Mouse (Mus musculus) forebrain, embryonic 15.5 days (tissue): ENCODE data around the gene Trim9. TPM values are rescaled to one million over a fixed set of nuclear protein-coding genes. Genes with fewer than 3 reads are reported as not detected.
A peak's percentile ranks its signal among the peaks of the same experiment; 100 is the strongest.

Experiments
- ATAC-seq: fragments of 200-750 bp; cut with Nextera tagmentation; replicated peaks from 2 replicates; pipeline ENCODE4 v1.8.0; 2017; ENCODE audit warnings: mild to moderate bottlenecking, moderate TSS enrichment, moderate library complexity
- H3K27ac ChIP-seq: fragments of 300-500 bp; sonication (generic); replicated peaks from 2 replicates; pipeline ENCODE4 v1.5.1; 2015; ENCODE audit warnings: mild to moderate bottlenecking, inconsistent platforms
- H3K27me3 ChIP-seq: fragments of 300-500 bp; sonication (generic); 2 replicates; pipeline ENCODE4 v1.6.1; 2015; ENCODE audit warnings: inconsistent platforms
- H3K36me3 ChIP-seq: fragments of 300-500 bp; sonication (generic); 2 replicates; pipeline ENCODE4 v1.6.1; 2015; ENCODE audit warnings: mild to moderate bottlenecking, inconsistent platforms
- H3K4me1 ChIP-seq: fragments of 300-500 bp; sonication (generic); 2 replicates; pipeline ENCODE4 v1.6.1; 2015; ENCODE audit warnings: inconsistent platforms
- H3K4me2 ChIP-seq: fragments of 300-500 bp; sonication (generic); replicated peaks from 2 replicates; pipeline ENCODE4 v1.6.1; 2015; ENCODE audit warnings: mild to moderate bottlenecking, inconsistent platforms
- H3K4me3 ChIP-seq: fragments of 300-500 bp; sonication (generic); 2 replicates; pipeline ENCODE4 v1.5.1; 2015; ENCODE audit warnings: mild to moderate bottlenecking, inconsistent platforms
- H3K9ac ChIP-seq: fragments of 300-500 bp; sonication (generic); replicated peaks from 2 replicates; pipeline ENCODE4 v1.6.1; 2015; ENCODE audit warnings: mild to moderate bottlenecking, inconsistent platforms
- H3K9me3 ChIP-seq: fragments of 300-500 bp; sonication (generic); 2 replicates; pipeline ENCODE4 v1.6.1; 2016; ENCODE audit warnings: inconsistent platforms
- WGBS: fragments of 180-500 bp; shearing (Covaris S2); methylation state at CpG from one replicate; pipeline ENCODE4 v1.1.7; 2015; ENCODE audit warnings: mixed read lengths; 5-methylcytosine and 5-hydroxymethylcytosine counted together
- polyA plus RNA-seq: library from polyadenylated mRNA; unstranded; fragments of >200 nt; fragmentation: Nextera tagmentation; extraction: Ambion mirVana; gene quantifications from 2 replicates; pipeline ENCODE4 v1.2.1, GENCODE M21; 2015

Gene Trim9
- polyA plus RNA-seq, 1 experiment from 2014 or later, result 51.8 TPM

- H3K27ac ChIP-seq, result peak overlapping the region; percentile 53
- H3K9me3 ChIP-seq, result no peaks in the 10 kb centered on the region
- no peaks in the 10 kb centered on the region for H3K36me3 ChIP-seq
- no peak for ATAC-seq
- H3K4me3 ChIP-seq, result no peak overlapping the region
- no peak overlapping the region for H3K4me2 ChIP-seq
- H3K4me1 ChIP-seq, result peaks cover 24% of the 10 kb centered on the region
- no peaks in the 10 kb centered on the region for H3K27me3 ChIP-seq
- H3K9ac ChIP-seq, result no peak overlapping the region
- WGBS, result 63% methylated on average over 7 of the region's 7 CpGs
Observed at GRCm38 (mm10) chr12:70242550-70242949, 104.9 kb downstream of the Trim9 start.

- WGBS, result 89% methylated on average over 5 of the region's 5 CpGs
- no peak for ATAC-seq
Observed at GRCm38 (mm10) chr12:70239741-70240140, 107.7 kb downstream of the Trim9 start.

GRCm38 (mm10) chr12:70238604-70239003 lies 108.8 kb downstream of the Trim9 start:
- H3K9me3 ChIP-seq, result no peaks in the 10 kb centered on the region
- peaks cover 28% of the 10 kb centered on the region for H3K4me1 ChIP-seq
- no peak overlapping the region for H3K4me3 ChIP-seq
- 18% methylated on average over 8 of the region's 8 CpGs for WGBS
- H3K36me3 ChIP-seq, result no peaks in the 10 kb centered on the region
- peak; percentile 68 for ATAC-seq
- peak overlapping the region; percentile 72 for H3K27ac ChIP-seq
- H3K9ac ChIP-seq, result no peak overlapping the region
- H3K4me2 ChIP-seq, result no peak overlapping the region
- H3K27me3 ChIP-seq, result no peaks in the 10 kb centered on the region

More at GRCm38 (mm10) chr12:70239741-70240140, 107.7 kb downstream of the Trim9 start:
- Histone ChIP-seq H3K9ac (no peak overlapping the region), H3K27me3 (no peaks in the 10 kb centered on the region), H3K4me2 (no peak overlapping the region), H3K27ac (no peak overlapping the region), H3K4me1 (peaks cover 24% of the 10 kb centered on the region), H3K4me3 (no peak overlapping the region), H3K9me3 (no peaks in the 10 kb centered on the region), H3K36me3 (no peaks in the 10 kb centered on the region)

- H3K9me3 ChIP-seq, result no peaks in the 10 kb centered on the region
- H3K4me2 ChIP-seq, result peak overlapping the region; percentile 63
- H3K27ac ChIP-seq, result peak overlapping the region; percentile 68
- H3K27me3 ChIP-seq, result no peaks in the 10 kb centered on the region
- ATAC-seq, result peak; percentile 82
- peaks cover 20% of the 10 kb centered on the region for H3K4me1 ChIP-seq
- H3K9ac ChIP-seq, result peak overlapping the region; percentile 50
- WGBS, result 3% methylated on average over 13 of the region's 13 CpGs
- H3K36me3 ChIP-seq, result no peaks in the 10 kb centered on the region
- peak overlapping the region; percentile 35 for H3K4me3 ChIP-seq
Observed at GRCm38 (mm10) chr12:70234938-70235484, 112.4 kb downstream of the Trim9 start.

DNA sequence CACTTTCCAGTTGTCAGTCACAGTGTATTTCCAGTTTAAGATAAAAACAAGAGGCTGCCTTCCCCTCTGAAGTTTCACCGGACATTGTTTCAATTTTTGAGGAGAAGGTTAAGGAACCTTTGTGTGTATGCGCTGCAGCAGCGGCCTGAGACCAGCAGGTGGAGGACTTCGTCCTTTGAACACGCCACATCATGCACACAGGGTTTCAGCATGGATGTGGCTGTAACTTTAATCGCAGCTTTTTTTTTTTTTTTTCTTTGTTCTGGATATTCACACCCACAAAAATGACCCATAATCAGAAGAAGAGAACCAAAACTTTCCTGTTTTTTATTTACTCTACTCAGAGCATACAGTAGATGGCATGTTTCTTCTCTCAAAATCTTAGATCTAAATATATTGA lies 113.0 kb downstream of the Trim9 start:
- Histone ChIP-seq H3K27me3 (no peaks in the 10 kb centered on the region), H3K9me3 (no peaks in the 10 kb centered on the region), H3K36me3 (no peaks in the 10 kb centered on the region), H3K27ac (no peak overlapping the region; the same call in 1 of the 2 replicates), H3K4me2 (no peak overlapping the region), H3K9ac (no peak overlapping the region), H3K4me1 (peaks cover 20% of the 10 kb centered on the region), H3K4me3 (no peak overlapping the region)
- peak; percentile 78 for ATAC-seq
- 8% methylated on average over 6 of the region's 6 CpGs for WGBS

DNA sequence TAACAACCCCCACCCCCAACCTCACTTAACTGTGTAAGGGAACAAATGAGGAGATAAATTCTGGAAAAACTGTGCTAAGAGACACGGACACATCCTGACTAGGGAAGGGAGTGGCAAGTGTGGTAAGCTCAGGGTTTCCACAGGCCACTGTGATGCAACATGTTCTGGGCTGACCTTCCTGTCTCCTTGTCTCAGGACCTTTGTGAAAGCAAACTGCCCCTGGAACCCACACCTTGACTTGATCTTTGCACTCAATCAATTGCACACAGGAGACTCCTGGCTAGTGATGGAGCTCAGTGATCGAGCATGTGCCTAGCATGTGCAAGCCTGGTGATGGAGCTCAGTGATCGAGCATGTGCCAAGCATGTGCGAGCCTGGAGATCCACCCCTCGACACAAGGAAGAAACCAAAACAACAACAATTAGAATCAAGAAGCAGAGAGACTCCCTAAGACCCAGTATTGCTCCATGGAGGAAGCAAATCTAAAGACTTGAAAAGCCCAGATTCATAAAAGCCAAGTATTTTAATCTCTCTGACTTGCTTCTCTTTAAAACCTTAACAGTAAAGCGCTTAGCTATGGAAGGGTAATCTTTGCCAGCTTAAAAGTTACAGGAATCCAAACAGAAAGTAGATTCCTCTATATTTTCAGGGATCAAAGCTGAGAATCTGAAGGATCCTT lies 113.6 kb downstream of the Trim9 start:
- WGBS, result 84% methylated on average over 6 of the region's 6 CpGs
- no peak overlapping the region; the same call in 1 of the 2 replicates for H3K27ac ChIP-seq
- no peak overlapping the region for H3K4me2 ChIP-seq
- H3K9ac ChIP-seq, result no peak overlapping the region
- no peak overlapping the region for H3K4me3 ChIP-seq
- H3K9me3 ChIP-seq, result no peaks in the 10 kb centered on the region
- H3K27me3 ChIP-seq, result no peaks in the 10 kb centered on the region
- H3K4me1 ChIP-seq, result peaks cover 15% of the 10 kb centered on the region
- no peak for ATAC-seq
- no peaks in the 10 kb centered on the region for H3K36me3 ChIP-seq

- 16% methylated on average over 5 of the region's 5 CpGs for WGBS
- Histone ChIP-seq H3K4me1 (peaks cover 16% of the 10 kb centered on the region), H3K27me3 (no peaks in the 10 kb centered on the region), H3K9ac (no peak overlapping the region), H3K4me3 (no peak overlapping the region), H3K36me3 (no peaks in the 10 kb centered on the region), H3K9me3 (no peaks in the 10 kb centered on the region), H3K4me2 (no peak overlapping the region), H3K27ac (no peak overlapping the region)
- ATAC-seq, result no peak
Observed at GRCm38 (mm10) chr12:70232020-70232544, 115.3 kb downstream of the Trim9 start.

- Histone ChIP-seq H3K9ac (no peak within 1 kb of the TSS), H3K4me3 (no peak within 1 kb of the TSS), H3K9me3 (no peaks in the 10 kb centered on the region), H3K4me1 (peaks cover 20% of the 10 kb centered on the region), H3K4me2 (no peak within 1 kb of the TSS), H3K27me3 (0 out of 2 replicates have a peak, but pooled peaks cover 5% of the 10 kb centered on the region), H3K27ac (no peak within 1 kb of the TSS), H3K36me3 (no peaks in the 10 kb centered on the region)
- ATAC-seq, result no peak
- WGBS, result 82% methylated on average over 2 of the region's 2 CpGs
Observed at GRCm38 (mm10) chr12:70231294-70231693, 116.1 kb downstream of the Trim9 start, which contains the start of gene Pygl. Pygl (minus strand) TSS chr12:70231488.

DNA sequence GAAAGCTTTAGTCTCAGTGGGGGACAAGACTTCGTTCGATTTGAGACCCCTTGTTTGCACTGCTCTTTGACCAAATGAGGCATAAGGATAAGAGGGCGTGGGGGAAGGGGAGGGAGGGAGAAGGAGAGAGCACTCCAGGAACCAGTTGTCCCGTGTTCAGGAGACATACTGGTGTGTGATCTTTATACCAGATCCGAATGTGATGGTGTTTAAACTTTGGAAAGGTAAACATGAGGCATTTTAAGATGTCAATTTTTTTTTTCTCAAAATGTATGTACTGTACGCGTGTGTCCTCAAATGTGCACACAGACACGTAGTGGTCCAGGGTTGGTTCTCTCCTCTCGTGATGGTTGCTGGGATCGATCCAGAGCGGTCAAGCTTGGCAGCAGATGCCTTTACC lies 119.3 kb downstream of the Trim9 start:
- Histone ChIP-seq H3K4me3 (no peak overlapping the region), H3K4me1 (peaks cover 12% of the 10 kb centered on the region), H3K4me2 (no peak overlapping the region), H3K9ac (no peak overlapping the region), H3K27ac (no peak overlapping the region), H3K9me3 (no peaks in the 10 kb centered on the region), H3K36me3 (no peaks in the 10 kb centered on the region), H3K27me3 (0 out of 2 replicates have a peak, but pooled peaks cover 5% of the 10 kb centered on the region)
- 66% methylated on average over 11 of the region's 11 CpGs for WGBS
- ATAC-seq, result no peak

DNA sequence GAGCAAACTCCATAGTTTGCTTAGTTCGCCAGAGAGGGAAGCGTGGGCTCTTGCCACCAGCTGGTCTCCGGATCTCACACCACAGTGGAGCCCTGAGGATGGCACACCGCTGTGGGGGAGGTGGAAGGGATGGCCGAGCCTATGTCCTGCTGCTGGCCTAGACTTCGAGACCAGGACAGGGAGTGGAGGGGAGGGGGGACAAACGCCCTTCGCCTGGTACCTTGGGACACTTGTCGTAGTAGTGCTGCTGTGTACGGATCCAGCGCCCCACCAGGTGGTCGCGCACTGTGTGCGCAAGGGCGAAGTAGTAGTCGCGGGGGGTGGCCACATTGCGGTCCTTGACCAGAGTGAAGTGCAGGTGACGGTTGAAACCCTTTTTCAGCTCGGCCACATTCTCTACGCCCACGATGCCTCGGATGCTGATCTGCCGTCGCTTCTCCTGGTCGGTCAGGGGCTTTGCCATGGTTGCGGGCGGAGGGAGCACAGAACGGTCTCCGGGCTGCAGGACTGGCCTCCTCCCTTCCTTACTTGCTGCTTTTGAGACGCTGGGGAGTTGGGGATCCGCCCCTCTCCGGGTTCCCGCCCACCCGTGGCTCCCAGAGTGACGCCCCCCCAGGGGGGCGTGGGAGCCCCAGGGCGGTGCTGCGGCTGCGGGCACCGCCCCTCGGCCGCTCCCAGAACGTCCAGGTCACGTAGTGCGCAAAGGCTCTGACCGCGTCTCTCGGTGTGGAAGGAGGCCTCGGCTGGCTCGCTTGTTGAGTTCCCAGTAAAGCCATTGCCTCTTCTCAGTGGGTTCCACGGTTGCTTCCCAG lies 120.1 kb downstream of the Trim9 start:
- 2% methylated on average over 52 of the region's 52 CpGs for WGBS
- Histone ChIP-seq H3K9ac (peak overlapping the region; percentile 45), H3K27me3 (0 out of 2 replicates have a peak, but pooled peaks cover 5% of the 10 kb centered on the region), H3K36me3 (no peaks in the 10 kb centered on the region), H3K4me2 (peak overlapping the region; percentile 74), H3K4me1 (peaks cover 16% of the 10 kb centered on the region), H3K9me3 (no peaks in the 10 kb centered on the region), H3K4me3 (peak overlapping the region; percentile 44), H3K27ac (no peak overlapping the region)
- peak; percentile 80 for ATAC-seq

DNA sequence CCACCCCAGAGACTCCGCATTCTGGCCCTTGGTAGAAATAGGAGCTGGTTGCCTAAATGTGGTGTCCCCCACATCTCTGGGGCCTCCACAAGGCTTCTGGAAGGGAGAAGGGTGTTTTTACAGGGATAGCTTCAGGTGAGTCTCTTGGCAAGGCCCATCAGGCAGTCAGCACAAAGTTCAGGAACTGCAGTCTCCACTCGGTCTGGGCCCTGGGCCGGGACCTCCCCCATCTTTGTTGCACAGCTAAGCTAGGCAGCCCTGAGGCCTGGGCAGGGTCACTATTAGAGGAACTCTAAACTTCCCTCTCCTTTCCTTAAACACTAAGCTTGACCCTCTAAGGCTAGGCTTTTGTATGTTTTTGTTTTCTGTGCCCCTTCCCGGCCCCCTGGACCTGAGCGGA lies 120.8 kb downstream of the Trim9 start:
- Histone ChIP-seq H3K27me3 (0 out of 2 replicates have a peak, but pooled peaks cover 5% of the 10 kb centered on the region), H3K9me3 (no peaks in the 10 kb centered on the region), H3K4me2 (peak overlapping the region; percentile 74), H3K9ac (no peak overlapping the region), H3K27ac (no peak overlapping the region), H3K4me3 (peak overlapping the region; percentile 44), H3K36me3 (no peaks in the 10 kb centered on the region), H3K4me1 (peaks cover 16% of the 10 kb centered on the region)
- no peak for ATAC-seq
- 31% methylated on average over 5 of the region's 5 CpGs for WGBS

DNA sequence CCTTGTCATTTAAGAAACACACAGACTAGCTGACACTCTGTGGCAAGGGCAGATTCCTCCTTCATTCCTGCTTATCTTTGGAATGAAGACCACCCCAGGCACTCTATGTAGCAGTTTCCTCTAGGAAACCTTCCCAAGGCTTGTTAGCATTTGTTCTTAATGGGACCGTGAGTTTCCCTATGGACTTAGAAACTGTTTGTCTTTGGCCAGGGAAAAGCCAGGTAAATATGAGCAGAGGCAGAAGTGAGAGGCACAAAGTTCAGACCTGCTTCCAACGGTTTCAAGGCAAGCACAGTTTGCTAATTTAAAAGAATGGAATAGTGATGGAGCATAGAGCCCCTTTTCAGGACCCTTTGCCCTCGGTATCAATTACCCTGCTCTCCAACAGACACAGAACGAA lies 124.1 kb downstream of the Trim9 start:
- Histone ChIP-seq H3K9ac (no peak overlapping the region), H3K27me3 (0 out of 2 replicates have a peak, but pooled peaks cover 5% of the 10 kb centered on the region), H3K36me3 (no peaks in the 10 kb centered on the region), H3K4me2 (no peak overlapping the region), H3K4me3 (no peak overlapping the region), H3K4me1 (peaks cover 16% of the 10 kb centered on the region), H3K27ac (no peak overlapping the region), H3K9me3 (no peaks in the 10 kb centered on the region)
- no peak for ATAC-seq
- WGBS, result 65% methylated on average over 4 of the region's 4 CpGs
